Mouse (Mus musculus) CH12.LX (cell line): ENCODE results near the gene Tgfbi. TPM values are rescaled to one million over a fixed set of nuclear protein-coding genes. Genes with fewer than 3 reads are reported as not detected.

Source experiments
- DNase-seq: peaks from one replicate; pipeline ENCODE4 v3.0.0-alpha.2; 2013; ENCODE audit errors: extremely low read depth
- H3K27ac ChIP-seq: 2 replicates; pipeline ENCODE4 v1.5.1; 2012; ENCODE audit warnings: low read depth, mild to moderate bottlenecking, control low read depth, moderate library complexity; ENCODE audit not compliant: insufficient read depth
- H3K27me3 ChIP-seq: replicated peaks from 2 replicates; pipeline ENCODE3; 2012; ENCODE audit warnings: inconsistent platforms
- H3K36me3 ChIP-seq, 2 experiments: replicated peaks in 1 of 2; 2 replicates each; pipeline versions ENCODE3 to v1.6.1; 2012; ENCODE audit warnings: inconsistent platforms in 1 of 2, low read length in 1 of 2, mild to moderate bottlenecking in 1 of 2, mixed read lengths in 1 of 2, moderate library complexity in 1 of 2; ENCODE audit not compliant: control insufficient read depth in 1 of 2, insufficient read depth in 1 of 2
- H3K4me1 ChIP-seq, 2 experiments: 2 replicates each; pipeline ENCODE4 v1.6.1; 2012; ENCODE audit warnings: inconsistent platforms in 1 of 2, moderate library complexity in 1 of 2; ENCODE audit not compliant: insufficient read depth in 2 of 2, control insufficient read depth in 1 of 2
- H3K4me2 ChIP-seq: 2 replicates; pipeline ENCODE4 v1.6.1; 2012; ENCODE audit warnings: low read depth, mild to moderate bottlenecking, control low read depth; ENCODE audit not compliant: poor library complexity, insufficient read depth, severe bottlenecking
- H3K4me3 ChIP-seq, 3 experiments: fragments of 150-350 bp in 1 of 3; sonication (generic) in 1 of 3; replicated peaks in 1 of 3; 2 replicates each; pipeline versions ENCODE3 to v1.5.1; 2011 to 2012; ENCODE audit warnings: low read depth in 2 of 3, low read length in 2 of 3, mild to moderate bottlenecking in 2 of 3, moderate library complexity in 2 of 3, control low read depth in 1 of 3, improper control_type of control experiment in 1 of 3, inconsistent platforms in 1 of 3, mixed read lengths in 1 of 3; ENCODE audit not compliant: poor library complexity in 1 of 3
- H3K79me2 ChIP-seq: replicated peaks from 2 replicates; pipeline ENCODE4 v1.6.1; 2012; ENCODE audit warnings: mild to moderate bottlenecking, moderate library complexity; ENCODE audit not compliant: control insufficient read depth, poor library complexity, insufficient read depth, severe bottlenecking; ENCODE audit errors: extremely low read depth
- H3K9ac ChIP-seq: 2 replicates; pipeline ENCODE4 v1.6.1; 2012; ENCODE audit warnings: low read depth, mild to moderate bottlenecking, control low read depth, moderate library complexity; ENCODE audit not compliant: insufficient read depth
- H3K9me3 ChIP-seq: replicated peaks from 2 replicates; pipeline ENCODE3; 2012; ENCODE audit warnings: low read length, inconsistent platforms, mixed read lengths
- BHLHE40 ChIP-seq: IDR thresholded peaks from 2 replicates; pipeline ENCODE4 v1.6.1; 2011; ENCODE audit warnings: mild to moderate bottlenecking, low read depth, low read length, improper control_type of control experiment
- CHD1 ChIP-seq: IDR thresholded peaks from 2 replicates; pipeline ENCODE4 v1.6.1; 2012; ENCODE audit warnings: low read depth, low read length, improper control_type of control experiment, inconsistent platforms
- CHD2 ChIP-seq: IDR thresholded peaks from 2 replicates; pipeline ENCODE4 v1.6.1; 2011; ENCODE audit warnings: low read length, improper control_type of control experiment
- CTCF ChIP-seq, 2 experiments: IDR thresholded peaks in 1 of 2; conservative IDR thresholded peaks in 1 of 2; 2 replicates each; pipeline ENCODE4 v1.5.1; 2011 to 2012; ENCODE audit warnings: low read depth in 2 of 2, low read length in 2 of 2, improper control_type of control experiment in 1 of 2, inconsistent platforms in 1 of 2, mild to moderate bottlenecking in 1 of 2, moderate library complexity in 1 of 2
- E2F4 ChIP-seq: IDR thresholded peaks from 2 replicates; pipeline ENCODE4 v1.6.1; 2011; ENCODE audit warnings: low read depth, low read length, improper control_type of control experiment; ENCODE audit not compliant: insufficient replicate concordance
- ELF1 ChIP-seq: IDR thresholded peaks from 2 replicates; pipeline ENCODE4 v1.6.1; 2014; ENCODE audit warnings: low read depth, mild to moderate bottlenecking, inconsistent platforms, low read length, improper control_type of control experiment
- GABPA ChIP-seq: IDR thresholded peaks from 2 replicates; pipeline ENCODE4 v1.6.1; 2012; ENCODE audit warnings: low read depth, low read length, improper control_type of control experiment, inconsistent platforms; ENCODE audit not compliant: insufficient replicate concordance
- JUN ChIP-seq: IDR thresholded peaks from 2 replicates; pipeline ENCODE4 v1.6.1; 2011; ENCODE audit warnings: low read depth, mild to moderate bottlenecking, low read length, improper control_type of control experiment, moderate library complexity; ENCODE audit not compliant: insufficient read depth
- MAFK ChIP-seq: IDR thresholded peaks from 2 replicates; pipeline ENCODE4 v1.6.1; 2011; ENCODE audit warnings: low read length, improper control_type of control experiment; ENCODE audit not compliant: insufficient replicate concordance
- MEF2A ChIP-seq: IDR thresholded peaks from 2 replicates; pipeline ENCODE4 v1.6.1; 2014; ENCODE audit warnings: low read depth, mild to moderate bottlenecking, inconsistent platforms, low read length, improper control_type of control experiment, borderline replicate concordance
- MYC ChIP-seq: IDR thresholded peaks from 2 replicates; pipeline ENCODE4 v1.6.1; 2011; ENCODE audit warnings: low read depth, mild to moderate bottlenecking, improper control_type of control experiment, low read length
- RAD21 ChIP-seq: IDR thresholded peaks from 2 replicates; pipeline ENCODE4 v1.6.1; 2011; ENCODE audit warnings: low read depth, mild to moderate bottlenecking, low read length, improper control_type of control experiment, moderate library complexity
- RCOR1 ChIP-seq: conservative IDR thresholded peaks from 2 replicates; pipeline ENCODE4 v1.6.1; 2012; ENCODE audit warnings: low read depth, mild to moderate bottlenecking, inconsistent platforms, low read length, improper control_type of control experiment
- SIN3A ChIP-seq: IDR thresholded peaks from 2 replicates; pipeline ENCODE4 v1.6.1; 2012; ENCODE audit warnings: low read length, improper control_type of control experiment, inconsistent platforms
- SMC3 ChIP-seq: IDR thresholded peaks from 2 replicates; pipeline ENCODE4 v1.6.1; 2011; ENCODE audit warnings: low read depth, low read length, improper control_type of control experiment
- TBP ChIP-seq: conservative IDR thresholded peaks from 2 replicates; pipeline ENCODE4 v1.6.1; 2011; ENCODE audit warnings: low read depth, low read length, improper control_type of control experiment
- USF1 ChIP-seq: IDR thresholded peaks from 2 replicates; pipeline ENCODE4 v1.6.1; 2014; ENCODE audit warnings: low read depth, mild to moderate bottlenecking, inconsistent platforms, low read length, improper control_type of control experiment
- USF2 ChIP-seq: conservative IDR thresholded peaks from 2 replicates; pipeline ENCODE4 v1.6.1; 2011; ENCODE audit warnings: low read depth, low read length, improper control_type of control experiment
- ZMIZ1 ChIP-seq: IDR thresholded peaks from 2 replicates; pipeline ENCODE4 v1.6.1; 2012; ENCODE audit warnings: low read depth, mild to moderate bottlenecking, inconsistent platforms, low read length, improper control_type of control experiment
- ZNF384 ChIP-seq: IDR thresholded peaks from 2 replicates; pipeline ENCODE4 v1.6.1; 2012; ENCODE audit warnings: low read depth, low read length, improper control_type of control experiment, inconsistent platforms
- dilution Hi-C: fragments of 300-500 bp; cut with MboI; formaldehyde crosslinking; loops from 2 replicates; pipeline ENCODE4 v1.14.3; 2020; ENCODE audit warnings: low sequenced_read_pairs; ENCODE audit not compliant: extremely low pct_unique_long_range_greater_than_20kb, extremely low pct_ligation_motif_present
- in situ Hi-C: fragments of 300-500 bp; cut with MboI; formaldehyde crosslinking; loops from 3 replicates; pipeline ENCODE4 v1.14.3; 2019; ENCODE audit warnings: low sequenced_read_pairs, low pct_ligation_motif_present, low pct_unique_long_range_greater_than_20kb, mixed read lengths
- polyA plus RNA-seq: library from polyadenylated mRNA; unstranded; fragments of >175 nt; gene quantifications from 2 replicates; pipeline ENCODE4 v1.2.1, GENCODE M21; 2012; ENCODE audit warnings: low read depth; ENCODE audit not compliant: insufficient read length
- total RNA-seq, 2 experiments: library from RNA; depleted of rRNA; stranded (reverse); fragments of 300-350 nt in 1 of 2; fragments of >200 nt in 1 of 2; gene quantifications; 2 replicates each; pipeline ENCODE4 v1.2.3; 2012 to 2014

Tgfbi gene
- total and polyA plus RNA-seq, 3 experiments: not detected

GRCm38 (mm10) chr13:56657946-56658512, 48.7 kb downstream of the Tgfbi start:
- Histone ChIP-seq H3K27ac (no peak overlapping the region), H3K4me3 (no peak overlapping the region), H3K36me3 (no peaks in the 10 kb centered on the region), H3K9ac (no peak overlapping the region), H3K4me1 (0 out of 4 replicates have a peak, but pooled peaks cover 0 to 2% of the 10 kb centered on the region in 2 experiments), H3K27me3 (peaks cover 59% of the 10 kb centered on the region), H3K4me2 (no peak overlapping the region), H3K9me3 (peaks cover 9% of the 10 kb centered on the region), H3K79me2 (no peaks in the 10 kb centered on the region)
- dilution Hi-C loops: no loop called here
- in situ Hi-C loops: loop anchor here (10.0 kb wide), 1 partner anchor 183 kb away; no protein-coding TSS in a partner anchor
- DNase-seq: peak; percentile 41
- peak; percentile 72 for TF ChIP-seq SMC3
- no peak for TF ChIP-seq MEF2A
- TF ChIP-seq RCOR1: no peak
- peak in 1 of 2 experiments; percentile 70; a peak in 3 of 4 replicates for TF ChIP-seq CTCF (conservative IDR thresholded peaks at IDR 0.05 in 1 of 2, IDR thresholded peaks at IDR 0.05 in 1 of 2; ENCODE audit: low read depth in 2 of 2, low read length in 2 of 2)
- peak; percentile 52 for TF ChIP-seq RAD21
- TF ChIP-seq E2F4: no peak

GRCm38 (mm10) chr13:56658931-56659330, 49.6 kb downstream of the Tgfbi start:
- dilution Hi-C loops: no loop called here

GRCm38 (mm10) chr13:56661914-56662621, 52.7 kb downstream of the Tgfbi start:
- Histone ChIP-seq H3K9me3 (peaks cover 9% of the 10 kb centered on the region), H3K27ac (no peak overlapping the region), H3K36me3 (no peaks in the 10 kb centered on the region), H3K4me2 (no peak overlapping the region), H3K27me3 (peaks cover 55% of the 10 kb centered on the region), H3K9ac (no peak overlapping the region), H3K4me3 (no peak overlapping the region), H3K4me1 (0 out of 4 replicates have a peak, but pooled peaks cover 0 to 2% of the 10 kb centered on the region in 2 experiments), H3K79me2 (no peaks in the 10 kb centered on the region)
- no peak for DNase-seq
- in situ Hi-C loops: no loop called here
- dilution Hi-C loops: no loop called here
- TF ChIP-seq RCOR1 (no peak), ZMIZ1 (no peak), SMC3 (no peak), SIN3A (no peak), JUN (no peak), CHD2 (no peak), ELF1 (no peak), TBP (no peak), RAD21 (no peak), MAFK (no peak), ZNF384 (no peak), USF1 (no peak), USF2 (no peak), CHD1 (no peak), GABPA (no peak), MYC (no peak)
- TF ChIP-seq, all 38 proteins: peak for 0

More at GRCm38 (mm10) chr13:56658931-56659330, 49.6 kb downstream of the Tgfbi start:
- no peak overlapping the region for H3K9ac ChIP-seq
- no peaks in the 10 kb centered on the region for H3K36me3 ChIP-seq
- TF ChIP-seq MEF2A (no peak), BHLHE40 (no peak)
- H3K4me1 ChIP-seq: 0 out of 4 replicates have a peak, but pooled peaks cover 0 to 2% of the 10 kb centered on the region in 2 experiments
- H3K27ac ChIP-seq: no peak overlapping the region
- in situ Hi-C loops: loop anchor here (10.0 kb wide), 1 partner anchor 184 kb away; no protein-coding TSS in a partner anchor
- no peak overlapping the region for H3K4me2 ChIP-seq
- H3K79me2 ChIP-seq: no peaks in the 10 kb centered on the region
- H3K27me3 ChIP-seq: peaks cover 59% of the 10 kb centered on the region
- H3K4me3 ChIP-seq: no peak overlapping the region
- DNase-seq: no peak
- peaks cover 9% of the 10 kb centered on the region for H3K9me3 ChIP-seq
